Mouse (Mus musculus) thymus, postnatal 25 days (tissue): ENCODE data around the gene Zdhhc19.

ENCODE experiments used
- DNase-seq: peaks from one replicate; pipeline ENCODE4 v3.0.0; 2022

Gene Zdhhc19

DNA sequence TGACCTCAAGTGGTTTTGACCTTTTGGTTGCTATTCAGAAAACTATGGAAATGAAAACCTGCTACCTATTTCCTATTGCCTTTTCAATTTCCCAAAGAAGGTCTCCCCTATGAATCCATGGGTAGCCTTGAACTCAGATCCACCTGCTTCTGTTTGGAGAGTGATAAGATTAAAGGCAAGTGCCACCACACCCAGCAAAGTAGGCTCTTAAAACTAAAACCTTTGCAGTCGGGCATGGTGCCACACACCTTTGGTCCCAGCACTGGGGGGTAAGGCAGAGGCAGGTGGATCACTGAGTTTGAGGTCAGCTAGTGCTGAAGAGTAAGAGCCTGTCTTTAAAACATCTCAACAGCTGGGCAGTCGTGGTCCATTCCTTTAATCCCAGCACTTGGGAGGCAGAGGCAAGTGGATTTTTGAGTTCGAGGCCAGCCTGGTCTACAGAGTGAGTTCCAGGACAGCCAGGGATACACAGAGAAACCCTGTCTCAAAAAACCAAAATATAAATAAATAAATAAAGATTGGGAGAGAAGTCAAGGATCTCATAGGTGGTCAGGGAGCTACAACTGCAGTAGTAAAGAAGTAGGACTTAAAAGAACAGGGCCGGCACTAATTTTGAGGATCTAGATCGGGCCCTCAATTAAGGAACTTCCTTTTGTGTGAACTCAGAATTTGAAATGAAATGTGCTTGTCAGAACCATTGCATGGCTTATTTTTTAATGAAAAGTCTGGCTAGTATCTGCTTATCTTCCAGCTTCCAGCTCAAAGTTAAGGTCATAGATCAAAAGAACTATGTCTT is 114.6 kb downstream of the Zdhhc19 start:
- DNase-seq: no peak
